Mouse (Mus musculus) kidney, adult 2 months (tissue): ENCODE results near the gene Zfp974.

Source experiments
- CTCF ChIP-seq: fragments of 200-500 bp; conservative IDR thresholded peaks from 2 replicates; pipeline ENCODE4 v1.5.1; 2011; ENCODE audit warnings: low read depth, mild to moderate bottlenecking, control low read depth, low read length, moderate library complexity, mixed read lengths; ENCODE audit not compliant: insufficient read depth, insufficient read length
- POLR2A ChIP-seq: fragments of 200-500 bp; IDR thresholded peaks from one replicate; pipeline ENCODE4 v1.6.1; 2011; ENCODE audit warnings: low read depth, low read length, control low read depth

- TF ChIP-seq CTCF: no peak
- TF ChIP-seq POLR2A: no peak
Measured at GRCm38 (mm10) chr7:27859301-27860251, 69.7 kb downstream of the Zfp974 start.
